Mouse (Mus musculus): ENCODE results near the gene Ccdc9b. TPM values are rescaled to one million over a fixed set of nuclear protein-coding genes. Genes with fewer than 3 reads are reported as not detected.

Ccdc9b gene
- total RNA-seq, 2 experiments from 2014 or later, result 3.1 to 3.3 TPM

DNA sequence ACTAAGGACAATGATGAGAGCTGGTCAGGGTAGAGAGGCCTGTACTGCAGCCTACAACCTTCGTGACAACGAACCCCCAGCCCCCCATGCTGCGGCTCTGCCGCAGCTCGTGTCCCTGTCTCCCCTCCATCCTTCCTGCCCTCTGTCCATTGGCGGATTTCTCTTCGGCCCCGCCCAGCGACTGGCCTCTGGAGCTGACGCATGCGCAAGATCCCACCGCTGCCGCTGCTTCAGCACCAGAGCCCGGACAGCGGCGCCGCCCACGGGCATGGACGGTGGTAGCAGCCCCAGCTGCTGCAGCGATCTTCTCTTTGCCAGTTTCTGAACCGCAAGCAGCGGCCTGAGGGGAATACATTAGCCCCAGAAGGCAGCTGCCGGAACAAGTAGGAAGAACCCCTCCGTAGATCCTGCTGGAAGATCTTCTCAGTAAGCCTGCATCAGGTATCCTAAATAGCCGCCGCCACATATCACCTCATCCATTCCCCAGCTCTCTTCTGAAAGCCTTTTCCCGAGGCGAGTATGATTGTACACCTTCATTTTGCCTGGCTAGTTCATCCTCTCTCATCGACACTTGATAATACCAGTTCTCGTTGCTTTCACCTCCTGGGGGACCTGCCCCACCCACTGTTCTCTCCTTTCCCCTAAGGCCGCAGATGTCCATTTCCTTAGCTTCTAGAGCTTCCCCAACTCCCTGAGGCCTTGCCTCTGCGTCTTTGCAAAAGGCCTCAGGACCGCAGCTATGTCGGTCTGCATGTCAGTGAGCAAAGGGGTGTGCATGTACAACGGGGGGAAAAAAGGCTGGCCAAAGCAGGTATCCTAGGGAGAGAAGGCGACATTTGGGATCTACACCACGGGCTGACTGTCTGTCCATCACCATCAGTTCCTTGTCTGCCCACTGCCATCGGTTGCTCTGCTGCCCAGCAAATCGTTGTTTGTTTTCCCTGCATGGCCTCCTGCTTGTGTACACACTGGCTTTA is 17.3 kb upstream of the Ccdc9b start, which contains the start of gene Disp2:
TSS of gene Disp2 (plus strand) at position 216 of the 977 bp plus-strand sequence.
- DNase-seq (ENCODE audit: low spot score in 2 of 2), result peak; percentile 96 to 97
- intact Hi-C loops (cut with DNase I), result loop anchor here (2.0 kb wide), 1 partner anchor 35 kb away; the partner anchor contains the start of gene Inafm2

DNA sequence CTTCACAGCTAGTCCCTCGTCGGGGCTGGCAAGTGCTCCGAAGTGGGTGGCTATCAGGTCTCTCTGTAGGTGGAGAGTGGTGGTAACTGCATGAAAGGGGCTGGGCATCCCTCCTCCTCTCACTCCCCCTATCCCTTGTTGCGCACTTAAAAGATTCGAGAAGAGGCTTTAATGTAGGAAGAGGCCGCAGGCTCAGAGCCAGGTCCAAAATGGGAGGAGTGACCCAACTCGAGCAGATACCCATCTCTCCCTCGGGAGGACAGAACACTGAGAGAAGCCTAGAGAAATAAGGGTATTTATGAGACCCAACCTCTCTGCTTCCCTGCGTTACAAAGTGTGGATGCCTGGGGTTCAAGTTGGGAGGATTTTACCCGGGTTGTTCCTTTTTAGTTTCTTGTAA is 16.6 kb upstream of the Ccdc9b start:
- intact Hi-C loops (cut with DNase I), result loop anchor here (2.0 kb wide), 1 partner anchor 34 kb away; the partner anchor contains the start of gene Inafm2
- no peak for DNase-seq (ENCODE audit: low spot score in 2 of 2)

DNA sequence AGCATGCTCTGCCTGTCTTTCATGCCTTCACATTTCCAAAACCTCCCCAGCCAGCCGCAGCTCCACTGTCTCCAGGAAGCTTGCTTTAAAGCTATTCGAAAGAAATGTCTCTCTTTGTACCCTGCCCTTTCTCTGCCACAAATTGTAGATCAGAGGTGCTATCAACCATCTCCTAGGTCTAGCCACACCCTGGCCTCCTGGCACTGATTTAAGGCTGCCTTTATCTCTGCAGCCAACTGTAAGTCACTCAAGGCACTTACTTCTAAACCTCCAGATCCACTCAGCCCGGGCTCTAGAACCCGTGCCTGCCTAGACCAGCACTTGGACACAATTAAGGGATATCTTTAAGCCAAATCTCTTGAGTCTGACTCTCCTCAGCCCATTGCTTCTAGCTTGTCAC is 16.0 kb upstream of the Ccdc9b start:
- intact Hi-C loops (cut with DNase I), result loop anchor here (2.0 kb wide), 1 partner anchor 34 kb away; the partner anchor contains the start of gene Inafm2
- no peak for DNase-seq (ENCODE audit: low spot score in 2 of 2)

DNA sequence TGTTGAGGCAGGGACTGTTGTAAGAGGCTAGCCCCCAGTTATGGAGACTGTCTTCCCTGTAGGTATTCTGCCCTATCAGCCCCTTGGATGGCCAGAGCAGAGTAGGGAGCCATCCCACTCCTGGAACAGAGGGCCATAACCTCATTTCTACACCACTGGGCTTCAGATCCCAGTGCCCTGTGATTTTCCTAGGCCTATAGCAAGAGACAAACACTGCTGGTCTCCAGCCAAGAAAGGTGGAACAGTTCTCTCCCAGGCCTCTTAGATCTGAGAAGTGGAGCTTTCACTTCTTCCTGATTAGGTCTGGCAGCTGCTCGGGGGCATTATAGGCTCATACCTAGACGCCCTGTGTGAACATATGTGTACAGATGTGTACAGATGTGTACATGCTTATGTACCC is 13.8 kb upstream of the Ccdc9b start:
- DNase-seq (ENCODE audit: low spot score in 2 of 2), result no peak
- intact Hi-C loops (cut with DNase I), result no loop called here

DNA sequence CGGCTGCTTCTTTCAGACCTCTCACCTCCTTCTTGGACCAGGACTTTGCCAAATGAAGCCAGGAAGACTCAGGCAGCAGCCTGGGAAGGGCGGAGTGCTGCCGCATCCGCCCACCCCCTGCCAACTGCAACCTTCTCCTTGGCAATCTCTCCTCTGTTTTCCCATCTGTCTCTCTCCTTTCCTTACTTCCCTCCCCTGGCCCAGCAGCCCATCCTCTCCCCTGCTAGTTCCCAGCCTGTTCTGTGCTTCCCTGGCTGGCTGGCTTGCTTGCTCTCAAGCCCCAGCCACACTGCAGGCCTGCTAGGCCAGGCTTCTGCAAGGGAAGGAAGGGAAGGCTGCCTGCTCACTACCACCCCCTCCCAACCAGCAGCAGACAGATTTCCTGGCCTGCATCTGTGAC is 13.4 kb upstream of the Ccdc9b start:
- DNase-seq (ENCODE audit: low spot score in 2 of 2), result peak; percentile 65 to 86
- intact Hi-C loops (cut with DNase I), result no loop called here

DNA sequence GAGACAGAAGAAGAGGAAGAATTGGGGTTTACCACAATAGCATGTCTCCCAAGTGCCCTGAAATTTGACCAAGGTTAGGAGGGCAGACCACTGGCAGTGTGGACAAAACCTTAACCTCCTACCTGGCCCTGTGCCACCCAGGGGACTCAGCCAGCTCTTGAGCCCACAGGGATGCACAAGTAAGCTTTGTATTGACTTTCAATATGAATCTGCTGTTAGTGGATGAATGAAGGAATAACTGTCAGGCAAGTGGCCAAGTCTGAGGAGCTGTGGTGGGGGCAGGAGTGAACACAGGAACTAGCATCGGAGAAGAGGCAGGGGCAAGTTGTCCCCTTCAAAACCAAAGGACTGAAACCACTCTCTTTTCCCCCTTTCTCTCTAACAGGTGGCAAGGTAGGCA is 12.9 kb upstream of the Ccdc9b start:
- intact Hi-C loops (cut with DNase I), result no loop called here
- DNase-seq (ENCODE audit: low spot score in 2 of 2), result peak; percentile 22 to 49

DNA sequence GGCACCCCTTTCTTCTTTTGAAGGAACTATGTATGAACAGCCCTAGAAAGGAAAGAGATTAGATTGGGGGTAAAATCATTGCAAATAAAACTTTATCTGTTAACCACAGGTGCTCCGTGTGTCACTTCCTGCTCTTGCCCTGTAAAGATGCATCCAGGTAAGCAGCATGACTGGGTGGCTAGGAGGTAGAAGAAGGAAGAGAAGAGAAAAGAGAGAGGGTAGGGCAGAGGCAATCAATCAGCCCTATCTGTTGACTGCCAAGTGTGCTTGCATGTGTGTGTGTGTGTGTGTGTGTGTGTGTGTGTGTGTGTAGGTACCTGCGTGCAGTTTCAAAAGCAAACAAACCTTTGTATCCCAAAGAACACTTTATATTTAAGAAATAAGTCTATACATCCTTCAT is 12.1 kb upstream of the Ccdc9b start:
- no peak for DNase-seq (ENCODE audit: low spot score in 2 of 2)
- intact Hi-C loops (cut with DNase I), result no loop called here

DNA sequence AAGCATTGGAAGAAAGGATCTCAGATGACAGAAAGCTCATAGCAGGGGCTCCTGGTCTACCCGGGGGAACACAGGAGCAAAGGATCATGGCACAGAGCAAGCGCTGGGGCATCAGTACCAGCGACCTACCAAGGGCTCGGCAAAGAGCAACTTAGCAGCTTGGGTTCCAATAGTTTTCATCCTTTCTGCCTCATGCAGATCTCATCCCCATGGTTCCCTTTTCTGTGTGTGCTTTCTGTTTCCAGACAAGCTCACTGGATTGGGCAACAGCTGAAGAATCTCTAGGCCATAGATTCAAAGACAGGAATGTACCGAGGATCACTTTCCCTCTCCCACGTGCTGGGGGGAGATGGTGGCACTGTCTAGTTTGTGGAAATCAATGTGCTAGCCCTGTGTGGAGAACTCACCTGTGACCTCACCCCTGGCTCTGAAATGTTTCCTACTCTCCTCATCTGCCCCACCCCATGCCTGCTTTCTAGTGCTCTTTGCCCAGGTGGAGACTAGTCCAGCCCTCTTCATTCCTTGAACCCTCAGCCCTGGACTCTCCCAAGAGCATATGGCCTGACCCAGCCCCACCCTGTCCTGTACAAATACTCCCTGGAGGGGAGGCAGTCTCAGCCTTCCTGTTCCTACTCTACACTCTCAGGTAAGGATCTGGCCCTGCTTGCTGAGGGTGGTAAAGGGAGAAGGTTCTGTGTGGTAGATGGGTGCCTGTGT is 9.9 kb upstream of the Ccdc9b start, which contains the start of gene Phgr1:
TSS of gene Phgr1 (plus strand) at position 612 of the 717 bp plus-strand sequence.
- DNase-seq (ENCODE audit: low spot score in 2 of 2), result no peak
- intact Hi-C loops (cut with DNase I), result no loop called here

DNA sequence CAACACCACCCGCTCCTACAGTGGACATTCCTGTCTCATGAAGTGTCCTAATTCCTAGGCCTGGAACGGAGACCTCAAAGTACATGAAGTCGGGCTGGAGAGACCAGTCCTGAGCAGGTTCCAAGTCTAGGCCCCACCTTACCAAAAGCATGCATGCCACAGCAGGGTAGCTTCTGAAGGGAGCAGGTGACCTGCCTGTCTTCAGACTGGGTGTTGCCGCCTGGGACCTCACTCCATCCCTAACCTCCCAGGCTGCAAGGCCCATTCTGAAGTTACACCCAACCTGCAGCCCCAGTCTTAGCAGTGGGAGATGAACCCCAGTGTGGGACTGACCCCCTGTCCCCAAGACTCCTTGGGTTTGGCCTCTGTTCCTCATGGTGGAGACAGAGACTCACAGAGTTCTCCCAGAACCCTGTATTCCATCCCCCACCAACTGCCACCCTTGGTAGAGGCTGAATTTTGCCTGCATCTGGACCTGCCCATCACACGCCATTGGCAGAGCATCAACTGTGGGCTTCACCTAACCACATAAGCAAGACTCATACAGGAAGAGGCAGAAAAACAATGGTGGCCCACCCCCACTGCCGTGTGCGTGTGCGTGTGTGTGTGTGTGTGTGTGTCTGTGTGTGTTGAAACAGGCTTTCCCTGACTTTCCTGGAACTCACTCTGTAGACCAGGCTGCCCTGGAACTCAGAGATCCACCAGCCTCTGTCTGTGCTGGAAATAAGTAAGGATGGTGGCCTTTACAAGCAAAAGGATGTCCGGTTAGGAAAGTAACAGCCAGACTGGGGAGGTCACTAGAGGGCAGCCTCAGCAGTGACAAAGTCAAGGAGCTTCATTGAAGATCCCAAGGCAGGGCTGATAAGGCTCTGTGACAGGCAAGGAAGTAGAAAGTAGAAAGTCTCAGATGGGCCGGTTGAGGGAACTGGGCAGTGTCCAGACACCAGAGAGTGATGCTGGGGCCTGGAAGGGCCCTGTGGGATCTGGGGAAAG is 3.9 kb upstream of the Ccdc9b start:
- intact Hi-C loops (cut with DNase I), result no loop called here
- DNase-seq (ENCODE audit: low spot score in 2 of 2), result no peak

DNA sequence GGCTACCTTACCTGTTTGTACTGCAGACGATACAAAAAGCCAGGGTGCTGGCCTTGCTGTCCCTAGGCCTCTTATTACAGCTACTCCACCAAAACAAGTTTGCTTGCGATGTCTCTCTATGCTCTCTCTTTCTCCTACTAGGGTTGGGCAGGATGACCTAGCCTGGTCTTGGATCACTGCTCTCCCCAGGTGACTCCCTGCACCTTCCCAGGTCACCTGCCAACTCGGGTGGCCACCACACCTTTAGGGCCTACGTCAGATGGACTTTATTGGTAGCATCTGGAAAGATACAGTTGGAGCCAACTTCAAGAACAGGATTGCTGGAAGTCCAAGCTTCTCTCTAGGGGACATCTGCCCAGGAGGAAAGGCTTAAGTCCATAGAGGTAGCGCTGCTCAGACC is 2.4 kb upstream of the Ccdc9b start:
- no peak for DNase-seq (ENCODE audit: low spot score in 2 of 2)
- intact Hi-C loops (cut with DNase I), result loop anchor here (5.0 kb wide), 1 partner anchor 117 kb away; no protein-coding TSS in a partner anchor

DNA sequence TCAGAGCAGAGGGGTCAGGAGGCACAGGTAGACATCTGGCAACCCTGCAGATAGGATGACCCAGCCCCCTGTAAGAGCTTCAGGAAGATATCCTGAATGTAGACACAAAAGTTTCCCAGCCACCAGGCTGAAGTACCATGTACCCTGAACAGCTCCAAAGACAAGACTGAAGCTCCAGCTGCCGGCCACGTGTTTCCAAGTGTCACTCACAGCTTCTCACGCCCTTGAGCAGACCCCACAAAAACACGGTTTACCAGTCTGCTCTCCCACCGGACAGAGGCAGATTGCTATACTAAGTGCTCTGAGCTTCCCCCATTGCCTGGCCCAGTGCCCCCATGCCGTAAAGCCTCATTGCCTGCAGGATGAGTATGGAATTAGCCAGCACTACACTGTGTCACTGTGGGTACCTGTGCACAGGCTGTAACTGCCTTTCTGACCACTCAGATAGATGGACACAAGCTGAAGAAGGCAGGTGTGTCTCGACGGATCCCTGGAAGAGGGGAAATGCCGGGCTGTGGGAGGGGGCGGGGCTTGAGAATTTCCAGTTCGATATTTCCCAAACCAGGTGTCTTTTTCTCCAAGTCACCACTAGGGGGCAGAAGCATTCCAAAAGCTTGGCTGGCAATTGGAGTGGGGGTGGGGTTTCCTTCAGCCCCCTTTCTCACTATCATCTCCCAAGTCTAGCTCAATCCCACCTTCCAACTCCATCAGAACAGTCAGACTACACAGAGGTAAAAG is 1.8 kb upstream of the Ccdc9b start:
- intact Hi-C loops (cut with DNase I), result loop anchor here (5.0 kb wide), 1 partner anchor 118 kb away; no protein-coding TSS in a partner anchor
- peak; percentile 65 to 69 for DNase-seq (ENCODE audit: low spot score in 2 of 2)

DNA sequence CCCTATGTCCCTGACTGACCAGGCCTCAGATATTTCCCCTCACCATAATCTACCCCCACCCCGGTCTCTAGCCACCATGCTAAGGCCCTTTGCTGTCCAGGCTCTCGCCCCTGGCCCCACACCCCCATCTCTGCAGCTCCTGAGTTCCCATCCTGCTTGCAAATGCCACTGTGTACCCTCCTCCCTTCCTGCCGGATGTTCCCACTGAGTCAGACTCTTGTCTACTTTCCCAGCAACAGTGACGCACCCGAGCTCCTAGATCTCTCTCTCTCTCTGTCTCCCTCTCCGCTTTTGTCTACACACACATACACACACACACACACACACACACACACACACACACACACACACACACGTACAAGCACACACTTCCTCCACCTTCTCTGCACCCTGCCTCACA is 1.0 kb upstream of the Ccdc9b start:
- DNase-seq (ENCODE audit: low spot score in 2 of 2), result peak; percentile 57 to 69
- intact Hi-C loops (cut with DNase I), result loop anchor here (5.0 kb wide), 1 partner anchor 119 kb away; no protein-coding TSS in a partner anchor

DNA sequence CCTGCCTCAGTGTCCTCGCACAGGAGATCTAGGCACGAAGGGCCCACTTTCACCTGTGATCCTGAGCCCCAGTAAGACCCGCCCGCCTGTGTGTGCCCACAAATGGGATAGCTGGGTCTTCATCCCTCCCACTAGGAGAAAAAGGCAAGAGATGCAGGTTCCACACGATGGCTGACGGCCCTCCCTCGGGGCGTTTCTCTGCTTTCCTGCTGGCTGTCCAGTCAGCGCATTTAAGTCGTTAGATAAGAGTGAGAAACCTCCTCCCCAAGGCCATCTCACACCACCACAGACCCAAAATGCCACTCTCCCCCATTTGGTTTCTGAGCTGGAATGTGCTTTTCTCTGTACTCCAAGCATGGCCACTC is 305 bp upstream of the Ccdc9b start:
- no peak for DNase-seq (ENCODE audit: low spot score in 2 of 2)
- intact Hi-C loops (cut with DNase I), result loop anchor here (5.0 kb wide), 1 partner anchor 120 kb away; no protein-coding TSS in a partner anchor

DNA sequence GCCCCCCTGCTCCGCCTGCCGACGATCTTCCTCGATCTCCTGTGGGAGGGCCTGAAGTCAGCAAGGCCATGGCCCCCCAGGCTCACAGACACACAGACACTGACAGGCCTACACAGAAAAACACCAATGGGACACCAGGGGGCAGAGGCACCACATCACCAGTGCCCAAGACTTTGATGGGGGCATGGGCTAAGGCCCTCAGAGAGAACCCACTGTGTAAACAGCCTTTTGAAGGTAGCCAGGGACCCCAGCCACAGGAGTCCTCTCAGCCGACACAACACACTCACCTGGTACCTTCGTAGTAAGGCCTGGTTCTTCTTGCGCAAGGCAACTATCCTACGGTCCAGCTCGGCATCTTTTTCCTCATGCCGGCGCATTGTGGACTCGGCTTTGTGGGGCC is 1.1 kb downstream of the Ccdc9b start:
- intact Hi-C loops (cut with DNase I), result loop anchor here (5.0 kb wide), 1 partner anchor 121 kb away; no protein-coding TSS in a partner anchor
- DNase-seq (ENCODE audit: low spot score in 2 of 2), result no peak

DNA sequence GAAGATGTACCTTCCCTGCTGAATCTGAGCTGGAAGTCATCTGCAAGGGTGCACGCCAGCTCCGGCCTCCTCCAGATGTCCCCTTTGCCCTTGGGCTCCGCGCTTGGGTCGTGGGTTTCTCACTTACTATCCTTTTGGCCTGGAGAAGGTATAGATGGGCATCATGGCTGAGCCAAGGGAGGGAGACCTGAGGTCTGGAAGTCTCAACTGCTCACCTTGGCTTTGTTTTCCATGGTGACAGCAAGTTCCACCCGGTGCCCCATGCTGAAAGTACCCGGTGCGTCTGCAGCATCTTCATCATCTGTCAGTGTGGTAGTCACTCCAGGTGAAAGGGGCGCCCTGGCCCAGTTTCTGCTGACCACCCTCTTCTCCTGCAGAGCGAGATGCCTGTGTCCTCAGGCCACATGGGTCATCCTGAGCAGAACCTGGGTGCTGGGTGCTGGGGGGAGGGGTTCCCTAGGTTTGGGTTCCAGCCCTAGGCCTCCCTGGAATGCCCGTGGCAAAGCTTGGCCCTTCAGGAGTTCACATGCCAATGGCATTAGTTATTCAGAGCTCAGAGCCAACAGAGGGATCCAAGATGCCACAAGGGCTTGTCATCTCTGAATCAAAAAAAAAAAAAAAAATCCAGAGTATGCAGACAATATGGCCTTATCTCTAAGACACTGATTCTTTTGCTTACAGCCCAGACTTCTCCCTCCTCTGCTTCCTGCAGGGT is 2.0 kb downstream of the Ccdc9b start:
- no peak for DNase-seq (ENCODE audit: low spot score in 2 of 2)
- intact Hi-C loops (cut with DNase I), result loop anchor here (5.0 kb wide), 1 partner anchor 122 kb away; no protein-coding TSS in a partner anchor

DNA sequence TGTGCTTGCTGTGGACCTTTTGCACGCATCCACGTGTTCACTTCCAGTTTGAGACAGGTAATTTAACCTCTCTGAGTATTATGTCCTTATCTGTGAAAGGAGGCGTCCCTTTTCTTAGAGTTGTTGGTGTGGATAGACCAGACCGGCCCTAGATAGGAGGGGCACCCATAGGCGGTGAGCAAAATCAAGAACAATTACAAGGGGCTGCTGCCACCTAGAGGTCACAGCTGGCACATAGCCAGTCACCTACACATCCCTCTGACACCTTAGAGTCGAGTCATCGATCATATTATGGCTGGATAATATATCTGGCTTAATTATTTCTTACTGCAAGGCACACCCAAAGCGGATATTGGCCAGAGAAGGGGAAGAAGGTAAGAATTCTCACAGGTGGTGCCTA is 2.6 kb downstream of the Ccdc9b start:
- peak in 1 of 2 experiments; percentile 68 for DNase-seq (ENCODE audit: low spot score in 2 of 2)
- intact Hi-C loops (cut with DNase I), result loop anchor here (5.0 kb wide), 1 partner anchor 122 kb away; no protein-coding TSS in a partner anchor

DNA sequence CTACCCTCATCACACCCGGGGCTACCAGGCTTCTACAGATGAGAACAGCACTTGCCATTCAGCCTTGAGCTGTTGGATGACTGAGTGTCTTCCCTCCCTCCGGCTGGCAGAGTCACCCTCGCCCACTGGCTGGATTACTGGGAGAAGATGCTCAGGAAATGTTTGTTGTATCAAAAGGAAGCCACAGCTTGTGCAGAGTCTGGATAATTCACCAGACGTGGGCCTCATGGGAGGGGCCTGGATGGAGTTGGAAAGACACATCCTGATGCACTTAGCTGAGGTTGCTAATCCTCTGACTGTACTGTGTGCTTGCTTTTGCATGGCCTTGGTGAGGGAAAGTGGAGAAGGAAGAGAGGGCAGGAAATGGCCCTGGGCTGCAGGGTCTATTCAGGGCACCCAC is 6.4 kb downstream of the Ccdc9b start:
- intact Hi-C loops (cut with DNase I), result no loop called here
- DNase-seq (ENCODE audit: low spot score in 2 of 2), result no peak

Data from left cerebral cortex, postnatal 14 days (tissue).